Mouse (Mus musculus) heart, embryonic 16.5 days (tissue): ENCODE data around the gene Aatk. TPM values are rescaled to one million over a fixed set of nuclear protein-coding genes. Genes with fewer than 3 reads are reported as not detected.

Source experiments
- ATAC-seq: fragments of 200-750 bp; cut with Nextera tagmentation; replicated peaks from 2 replicates; pipeline ENCODE4 v1.8.0; 2017; ENCODE audit warnings: moderate number of reproducible peaks; ENCODE audit not compliant: insufficient read depth, low FRiP score; ENCODE audit errors: extremely low read depth
- H3K27ac ChIP-seq: fragments of 300-500 bp; sonication (generic); 2 replicates; pipeline ENCODE4 v1.5.1; 2014; ENCODE audit warnings: mild to moderate bottlenecking, low read length, control low read depth, moderate library complexity
- H3K27me3 ChIP-seq: fragments of 300-500 bp; sonication (generic); 2 replicates; pipeline ENCODE4 v1.6.1; 2014; ENCODE audit warnings: low read length, mixed read lengths; ENCODE audit not compliant: control insufficient read depth, insufficient read depth
- H3K36me3 ChIP-seq: fragments of 300-500 bp; sonication (generic); 2 replicates; pipeline ENCODE4 v1.6.1; 2014; ENCODE audit not compliant: control insufficient read depth, insufficient read depth
- H3K4me1 ChIP-seq: fragments of 300-500 bp; sonication (generic); 2 replicates; pipeline ENCODE4 v1.6.1; 2014; ENCODE audit warnings: low read length, mixed read lengths; ENCODE audit not compliant: control insufficient read depth, insufficient read depth
- H3K4me2 ChIP-seq: fragments of 300-500 bp; sonication (generic); 2 replicates; pipeline ENCODE4 v1.6.1; 2014; ENCODE audit warnings: low read depth, mild to moderate bottlenecking, control low read depth, low read length
- H3K4me3 ChIP-seq: fragments of 300-500 bp; sonication (generic); 2 replicates; pipeline ENCODE4 v1.5.1; 2014; ENCODE audit warnings: mild to moderate bottlenecking, control low read depth, low read length
- H3K9ac ChIP-seq: fragments of 300-500 bp; sonication (generic); 2 replicates; pipeline ENCODE4 v1.6.1; 2014; ENCODE audit warnings: low read length, control low read depth
- H3K9me3 ChIP-seq: fragments of 300-500 bp; sonication (generic); replicated peaks from 2 replicates; pipeline ENCODE4 v1.6.1; 2016; ENCODE audit warnings: low read length; ENCODE audit not compliant: control insufficient read depth
- WGBS: fragments of 180-500 bp; shearing (Covaris S2); extraction: QIAGEN DNeasy Blood & Tissue Kit; methylation state at CpG from one replicate; pipeline ENCODE4 v1.1.7; 2014; 5-methylcytosine and 5-hydroxymethylcytosine counted together
- polyA plus RNA-seq: library from polyadenylated mRNA; unstranded; fragments of >200 nt; fragmentation: Nextera tagmentation; extraction: Ambion mirVana; gene quantifications from 2 replicates; pipeline ENCODE4 v1.2.1, GENCODE M21; 2015

Gene Aatk
- polyA plus RNA-seq, 1 experiment from 2014 or later: 1.3 TPM

DNA sequence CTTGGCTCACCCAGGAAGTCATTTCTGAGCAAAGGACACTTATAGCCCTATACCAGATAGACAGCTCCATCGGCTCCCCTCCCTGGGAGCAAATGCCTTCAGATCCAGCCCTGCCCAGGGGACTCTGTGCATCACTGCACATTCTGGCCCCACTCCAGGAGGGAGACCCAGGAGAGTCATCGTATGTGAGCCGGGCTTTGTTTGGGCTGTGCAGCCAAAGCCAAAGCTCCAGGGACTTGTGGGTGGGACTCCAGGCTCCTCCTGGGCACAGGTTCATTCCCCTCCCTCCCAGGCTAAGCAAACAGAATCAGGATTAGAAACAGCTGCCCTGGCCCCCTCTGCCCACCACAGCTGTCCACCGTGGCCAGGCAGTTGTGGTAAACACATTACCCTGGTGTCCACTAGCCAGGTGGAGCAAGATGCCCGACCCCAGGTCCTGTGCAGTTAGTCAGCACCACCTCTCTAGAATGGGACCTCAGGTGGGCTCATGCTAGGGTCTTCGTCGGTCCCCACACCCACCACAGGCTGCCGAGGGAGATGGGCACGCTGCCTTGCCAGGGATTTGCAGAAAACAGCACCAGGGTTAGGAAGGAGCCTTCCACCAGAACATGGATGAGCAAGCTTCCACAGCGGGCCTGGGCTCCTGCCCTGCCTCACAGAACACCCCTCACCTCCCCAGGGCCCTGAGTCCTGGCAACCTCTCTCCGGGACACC lies 971 bp downstream of the Aatk start:
- Histone ChIP-seq H3K27me3 (peaks cover 35% of the 10 kb centered on the region), H3K9me3 (no peaks in the 10 kb centered on the region), H3K9ac (no peak overlapping the region), H3K4me1 (peaks cover 7% of the 10 kb centered on the region), H3K27ac (no peak overlapping the region), H3K36me3 (no peaks in the 10 kb centered on the region), H3K4me3 (peak overlapping the region; percentile 58; the same call in 1 of the 2 replicates), H3K4me2 (peak overlapping the region; percentile 89)
- no peak for ATAC-seq
- WGBS: 54% methylated on average over 11 of the region's 11 CpGs

GRCm38 (mm10) chr11:120045341-120045740 lies 1.6 kb downstream of the Aatk start:
- WGBS: 72% methylated on average over 4 of the region's 4 CpGs
- Histone ChIP-seq H3K27me3 (peaks cover 35% of the 10 kb centered on the region), H3K4me1 (peaks cover 11% of the 10 kb centered on the region), H3K36me3 (no peaks in the 10 kb centered on the region), H3K4me2 (no peak overlapping the region), H3K9ac (no peak overlapping the region), H3K27ac (no peak overlapping the region), H3K9me3 (no peaks in the 10 kb centered on the region), H3K4me3 (no peak overlapping the region)
- ATAC-seq: no peak

DNA sequence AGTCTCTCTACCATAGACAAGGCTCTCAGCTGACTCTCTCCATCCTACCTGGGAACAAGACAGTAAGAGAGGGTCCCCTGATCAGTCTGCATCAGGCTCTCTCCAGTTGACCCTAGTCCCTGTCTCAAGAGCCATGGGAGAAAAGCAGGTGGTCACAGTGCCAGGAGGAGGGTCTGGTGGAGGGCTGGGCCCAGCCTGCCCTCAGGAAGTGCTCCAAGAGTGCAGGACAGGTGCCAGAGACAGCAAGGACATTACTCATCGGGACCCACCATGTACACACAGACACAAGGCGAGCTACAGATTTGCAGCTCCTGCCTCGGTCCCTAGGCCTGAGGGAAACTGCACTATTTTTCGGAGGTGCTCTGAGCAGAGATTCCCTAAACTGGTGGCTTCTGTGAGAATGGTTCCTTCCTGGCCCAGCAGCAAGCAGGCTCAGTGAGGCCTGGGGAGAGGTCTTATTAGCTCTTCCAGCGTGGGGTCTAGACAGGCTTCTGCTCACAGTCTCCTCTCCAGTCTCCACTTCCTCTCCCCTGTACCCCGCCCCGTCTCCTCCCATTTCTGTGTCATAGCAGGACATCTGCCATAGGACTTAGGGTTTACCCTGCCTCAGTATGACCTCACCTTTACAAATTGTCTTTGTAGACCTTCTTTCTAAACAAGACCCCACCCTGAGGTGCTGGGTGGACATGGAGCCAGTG lies 4.7 kb downstream of the Aatk start:
- Histone ChIP-seq H3K4me2 (no peak overlapping the region), H3K4me3 (no peak overlapping the region), H3K9me3 (no peaks in the 10 kb centered on the region), H3K4me1 (peaks cover 24% of the 10 kb centered on the region), H3K36me3 (no peaks in the 10 kb centered on the region), H3K9ac (no peak overlapping the region), H3K27ac (peak overlapping the region; percentile 61), H3K27me3 (peaks cover 16% of the 10 kb centered on the region)
- 69% methylated on average over 7 of the region's 7 CpGs for WGBS
- no peak for ATAC-seq

DNA sequence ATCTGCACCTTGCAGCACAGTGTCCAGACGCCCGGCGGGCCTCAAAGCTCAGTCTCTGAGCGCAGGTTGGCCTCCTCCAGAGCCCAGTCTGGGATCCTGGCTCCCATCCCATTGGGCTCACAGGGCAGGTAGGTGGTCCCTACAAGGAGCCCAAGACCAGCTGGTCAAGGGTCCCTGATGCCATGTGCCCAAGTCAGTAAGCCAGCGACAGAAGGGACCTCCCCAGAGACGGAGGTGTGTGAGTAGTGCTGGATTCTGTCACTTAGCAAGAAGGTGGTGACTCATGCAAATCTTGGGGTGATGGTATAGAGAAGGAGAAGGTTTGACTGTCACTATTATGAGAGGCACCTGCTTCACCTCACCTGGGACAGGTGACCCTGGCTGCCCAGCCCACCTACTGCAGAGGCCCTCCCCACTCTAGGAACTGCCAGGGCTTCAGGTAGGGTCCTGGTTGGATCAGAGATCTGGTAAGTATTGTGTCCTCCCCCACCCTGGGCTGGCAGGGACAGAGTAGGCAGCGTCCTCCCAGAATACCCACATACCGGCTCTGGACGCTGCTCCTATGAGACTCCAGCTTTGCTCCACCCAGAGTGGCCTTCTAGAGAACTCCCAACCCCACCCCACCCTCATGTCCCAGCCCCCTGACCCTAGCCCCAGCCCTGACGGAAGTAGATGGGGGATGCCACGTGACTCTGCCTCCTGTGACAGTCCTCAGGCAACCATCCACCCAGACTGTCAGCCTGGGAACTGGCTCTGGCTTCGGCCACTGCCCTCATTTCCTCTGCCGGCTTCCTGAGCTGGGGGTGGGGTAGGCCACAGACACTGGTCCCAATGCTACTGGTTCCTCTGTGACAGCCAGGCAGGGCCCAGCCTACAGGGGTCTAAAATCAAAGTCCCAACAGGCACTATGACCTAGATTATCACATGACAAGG lies 5.5 kb downstream of the Aatk start:
- no peak overlapping the region for H3K4me2 ChIP-seq
- H3K27me3 ChIP-seq: peaks cover 11% of the 10 kb centered on the region
- no peaks in the 10 kb centered on the region for H3K36me3 ChIP-seq
- no peak overlapping the region for H3K9ac ChIP-seq
- H3K27ac ChIP-seq: peak overlapping the region; percentile 61
- H3K9me3 ChIP-seq: no peaks in the 10 kb centered on the region
- no peak overlapping the region for H3K4me3 ChIP-seq
- peak; percentile 80 for ATAC-seq
- 59% methylated on average over 13 of the region's 13 CpGs for WGBS
- H3K4me1 ChIP-seq: peaks cover 23% of the 10 kb centered on the region

DNA sequence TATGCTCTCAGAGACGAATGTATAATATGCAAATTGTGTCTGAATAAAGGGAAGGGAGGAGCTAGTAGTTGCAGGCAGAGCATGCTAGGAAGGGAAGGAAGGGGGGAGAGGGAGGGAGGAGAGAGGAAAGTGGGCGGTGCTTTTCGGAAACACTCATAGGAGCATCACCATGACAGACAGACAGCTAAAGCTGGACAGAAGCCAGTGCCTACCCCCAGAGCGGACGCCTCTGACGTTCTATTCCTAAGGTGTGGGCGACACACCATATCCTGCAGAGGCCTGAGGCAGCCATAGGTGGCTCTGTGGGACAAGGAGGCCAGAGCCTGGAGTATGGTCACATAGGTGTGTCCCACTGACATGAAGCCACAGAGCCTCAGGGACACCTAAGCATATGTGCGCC lies 6.5 kb downstream of the Aatk start:
- peaks cover under 1% of the 10 kb centered on the region for H3K27me3 ChIP-seq
- WGBS: 52% methylated on average over 8 of the region's 8 CpGs
- H3K4me1 ChIP-seq: peaks cover 23% of the 10 kb centered on the region
- no peak overlapping the region for H3K4me2 ChIP-seq
- no peak overlapping the region for H3K9ac ChIP-seq
- H3K27ac ChIP-seq: peak overlapping the region; percentile 34; the same call in 1 of the 2 replicates
- no peak overlapping the region for H3K4me3 ChIP-seq
- H3K36me3 ChIP-seq: no peaks in the 10 kb centered on the region
- no peaks in the 10 kb centered on the region for H3K9me3 ChIP-seq
- ATAC-seq: no peak

DNA sequence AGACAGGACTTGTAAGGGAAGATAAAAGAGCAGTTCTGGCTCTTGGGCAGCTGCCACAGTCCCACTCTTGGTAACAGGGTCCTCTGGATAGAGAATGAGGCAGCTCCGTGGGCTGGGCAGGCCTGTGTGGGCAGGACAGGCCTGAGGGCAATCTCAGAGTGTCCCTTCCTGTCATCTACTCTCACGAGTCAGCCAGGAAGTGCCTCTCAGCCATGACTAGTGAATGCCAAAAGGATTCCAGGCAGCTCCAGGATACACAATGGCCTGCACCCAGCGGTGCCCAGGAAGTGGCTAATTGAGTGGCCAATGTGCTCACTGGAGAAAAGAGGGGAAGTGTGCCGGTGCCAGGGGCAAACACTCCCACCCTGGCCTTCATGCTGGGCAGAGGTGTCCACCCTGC lies 7.4 kb downstream of the Aatk start:
- Histone ChIP-seq H3K4me1 (peaks cover 23% of the 10 kb centered on the region), H3K4me3 (no peak overlapping the region), H3K27me3 (no peaks in the 10 kb centered on the region; the same call in 1 of the 2 replicates), H3K4me2 (no peak overlapping the region), H3K27ac (peak overlapping the region; percentile 87), H3K9me3 (no peaks in the 10 kb centered on the region), H3K9ac (peak overlapping the region; percentile 18; the same call in 1 of the 2 replicates), H3K36me3 (no peaks in the 10 kb centered on the region)
- WGBS: 27% methylated on average over 4 of the region's 4 CpGs
- peak; percentile 34; the same call in 1 of the 2 replicates for ATAC-seq

- Histone ChIP-seq H3K4me2 (no peak overlapping the region), H3K27me3 (no peaks in the 10 kb centered on the region; the same call in 1 of the 2 replicates), H3K27ac (no peak overlapping the region), H3K36me3 (no peaks in the 10 kb centered on the region), H3K9me3 (no peaks in the 10 kb centered on the region), H3K4me1 (peaks cover 9% of the 10 kb centered on the region), H3K4me3 (no peak overlapping the region), H3K9ac (no peak overlapping the region)
- ATAC-seq: no peak
- 58% methylated on average over 5 of the region's 5 CpGs for WGBS
Observed at GRCm38 (mm10) chr11:120034762-120035161, 12.2 kb downstream of the Aatk start.

GRCm38 (mm10) chr11:120034306-120034705 lies 12.7 kb downstream of the Aatk start:
- WGBS: 44% methylated on average over 3 of the region's 3 CpGs

More at GRCm38 (mm10) chr11:120034306-120034705, 12.7 kb downstream of the Aatk start:
- no peaks in the 10 kb centered on the region; the same call in 1 of the 2 replicates for H3K27me3 ChIP-seq
- H3K36me3 ChIP-seq: no peaks in the 10 kb centered on the region
- H3K4me1 ChIP-seq: peaks cover 5% of the 10 kb centered on the region
- no peak overlapping the region for H3K4me3 ChIP-seq
- H3K27ac ChIP-seq: no peak overlapping the region
- no peaks in the 10 kb centered on the region for H3K9me3 ChIP-seq
- no peak overlapping the region for H3K9ac ChIP-seq
- no peak for ATAC-seq
- H3K4me2 ChIP-seq: no peak overlapping the region
